Mouse (Mus musculus) MEL (cell line): ENCODE results near the gene Emg1. TPM values are rescaled to one million over a fixed set of nuclear protein-coding genes. Genes with fewer than 3 reads are reported as not detected.

Source experiments
- DNase-seq: peaks from one replicate; pipeline ENCODE4 v3.0.0; 2011; ENCODE audit warnings: low read depth, low spot score
- H3K27ac ChIP-seq: 2 replicates; pipeline ENCODE4 v1.5.1; 2012; ENCODE audit warnings: low read depth, mild to moderate bottlenecking, control low read depth, low read length, moderate library complexity; ENCODE audit not compliant: control insufficient read depth
- H3K27me3 ChIP-seq, 2 experiments: fragments of 150-350 bp in 1 of 2; sonication (generic) in 1 of 2; 2 replicates each; pipeline ENCODE4 v1.6.1; 2012; ENCODE audit warnings: low read length in 2 of 2, mild to moderate bottlenecking in 2 of 2, improper control_type of control experiment in 1 of 2, moderate library complexity in 1 of 2; ENCODE audit not compliant: insufficient read depth in 2 of 2, control insufficient read depth in 1 of 2
- H3K36me3 ChIP-seq, 2 experiments: 2 replicates each; pipeline ENCODE4 v1.6.1; 2012 to 2014; ENCODE audit warnings: low read length in 2 of 2, improper control_type of control experiment in 1 of 2, inconsistent platforms in 1 of 2, mild to moderate bottlenecking in 1 of 2; ENCODE audit not compliant: insufficient read depth in 2 of 2, control insufficient read depth in 1 of 2
- H3K4me1 ChIP-seq, 2 experiments: fragments of 150-350 bp in 1 of 2; sonication (generic) in 1 of 2; 2 replicates each; pipeline ENCODE4 v1.6.1; 2012; ENCODE audit warnings: low read length in 2 of 2, improper control_type of control experiment in 1 of 2, mild to moderate bottlenecking in 1 of 2; ENCODE audit not compliant: insufficient read depth in 2 of 2, control insufficient read depth in 1 of 2
- H3K4me3 ChIP-seq, 2 experiments: fragments of 150-350 bp in 1 of 2; sonication (generic) in 1 of 2; 2 replicates each; pipeline ENCODE4 v1.5.1; 2012; ENCODE audit warnings: low read depth in 2 of 2, low read length in 2 of 2, mild to moderate bottlenecking in 2 of 2, moderate library complexity in 2 of 2, control low read depth in 1 of 2, improper control_type of control experiment in 1 of 2; ENCODE audit not compliant: control insufficient read depth in 1 of 2, insufficient read depth in 1 of 2
- H3K79me2 ChIP-seq: 2 replicates; pipeline ENCODE4 v1.6.1; 2012; ENCODE audit warnings: mild to moderate bottlenecking, low read length, moderate library complexity; ENCODE audit not compliant: control insufficient read depth, poor library complexity, insufficient read depth
- H3K9ac ChIP-seq: 2 replicates; pipeline ENCODE4 v1.6.1; 2012; ENCODE audit warnings: low read depth, mild to moderate bottlenecking, control low read depth, low read length, moderate library complexity; ENCODE audit not compliant: control insufficient read depth, poor library complexity, severe bottlenecking
- H3K9me3 ChIP-seq: fragments of 150-350 bp; sonication (generic); replicated peaks from 2 replicates; pipeline ENCODE4 v1.6.1; 2012; ENCODE audit warnings: mild to moderate bottlenecking, low read length, improper control_type of control experiment, moderate library complexity; ENCODE audit not compliant: insufficient read depth
- BHLHE40 ChIP-seq: IDR thresholded peaks from 2 replicates; pipeline ENCODE4 v1.6.1; 2012; ENCODE audit warnings: low read depth, mild to moderate bottlenecking, inconsistent platforms, low read length, improper control_type of control experiment, borderline replicate concordance
- CHD1 ChIP-seq: IDR thresholded peaks from 2 replicates; pipeline ENCODE4 v1.6.1; 2012; ENCODE audit warnings: low read depth, mild to moderate bottlenecking, inconsistent platforms, low read length, improper control_type of control experiment
- CHD2 ChIP-seq: IDR thresholded peaks from 2 replicates; pipeline ENCODE4 v1.6.1; 2011; ENCODE audit warnings: low read length, improper control_type of control experiment
- CTCF ChIP-seq, 3 experiments: IDR thresholded peaks in 2 of 3; conservative IDR thresholded peaks in 1 of 3; 2 replicates each; pipeline ENCODE4 v1.5.1; 2011 to 2012; ENCODE audit warnings: low read length in 3 of 3, low read depth in 2 of 3, mild to moderate bottlenecking in 2 of 3, improper control_type of control experiment in 1 of 3, inconsistent platforms in 1 of 3, mixed read lengths in 1 of 3, moderate library complexity in 1 of 3; ENCODE audit not compliant: control insufficient read depth in 1 of 3, insufficient read depth in 1 of 3, poor library complexity in 1 of 3, severe bottlenecking in 1 of 3
- E2F4 ChIP-seq: IDR thresholded peaks from 2 replicates; pipeline ENCODE4 v1.6.1; 2011; ENCODE audit warnings: low read depth, low read length, improper control_type of control experiment, borderline replicate concordance
- ELF1 ChIP-seq: IDR thresholded peaks from 2 replicates; pipeline ENCODE4 v1.6.1; 2014; ENCODE audit warnings: low read depth, mild to moderate bottlenecking, inconsistent platforms, low read length, improper control_type of control experiment, moderate library complexity
- ETS1 ChIP-seq: IDR thresholded peaks from 2 replicates; pipeline ENCODE4 v1.6.1; 2012; ENCODE audit warnings: low read depth, mild to moderate bottlenecking, inconsistent platforms, low read length, improper control_type of control experiment, moderate library complexity
- GABPA ChIP-seq: IDR thresholded peaks from 2 replicates; pipeline ENCODE4 v1.6.1; 2012; ENCODE audit warnings: low read depth, mild to moderate bottlenecking, inconsistent platforms, low read length, improper control_type of control experiment, moderate library complexity
- HCFC1 ChIP-seq: IDR thresholded peaks from 2 replicates; pipeline ENCODE4 v1.6.1; 2012; ENCODE audit warnings: low read depth, mild to moderate bottlenecking, inconsistent platforms, low read length, improper control_type of control experiment, moderate library complexity
- JUND ChIP-seq: IDR thresholded peaks from 2 replicates; pipeline ENCODE4 v1.6.1; 2011; ENCODE audit warnings: low read depth, mild to moderate bottlenecking, improper control_type of control experiment, low read length
- KAT2A ChIP-seq: conservative IDR thresholded peaks from 2 replicates; pipeline ENCODE4 v1.6.1; 2012; ENCODE audit warnings: low read depth, low read length, improper control_type of control experiment, inconsistent platforms
- MAFK ChIP-seq: IDR thresholded peaks from 2 replicates; pipeline ENCODE4 v1.6.1; 2011; ENCODE audit warnings: low read depth, mild to moderate bottlenecking, low read length, improper control_type of control experiment, borderline replicate concordance
- MAX ChIP-seq: IDR thresholded peaks from 2 replicates; pipeline ENCODE4 v1.6.1; 2011; ENCODE audit warnings: low read length, improper control_type of control experiment
- MEF2A ChIP-seq: IDR thresholded peaks from 2 replicates; pipeline ENCODE4 v1.6.1; 2014; ENCODE audit warnings: low read depth, mild to moderate bottlenecking, inconsistent platforms, low read length, improper control_type of control experiment; ENCODE audit not compliant: poor library complexity, insufficient replicate concordance, severe bottlenecking; ENCODE audit errors: extremely low read depth
- MYB ChIP-seq: IDR thresholded peaks from 2 replicates; pipeline ENCODE4 v1.6.1; 2011; ENCODE audit warnings: mild to moderate bottlenecking, low read depth, low read length, improper control_type of control experiment
- NELFE ChIP-seq: IDR thresholded peaks from 2 replicates; pipeline ENCODE4 v1.6.1; 2011; ENCODE audit warnings: low read depth, low read length, improper control_type of control experiment
- NRF1 ChIP-seq: IDR thresholded peaks from 2 replicates; pipeline ENCODE4 v1.6.1; 2014; ENCODE audit warnings: low read depth, mild to moderate bottlenecking, inconsistent platforms, low read length, improper control_type of control experiment, moderate library complexity; ENCODE audit not compliant: poor library complexity, insufficient read depth, severe bottlenecking
- POLR2A ChIP-seq, 2 experiments: IDR thresholded peaks; 2 replicates each; pipeline ENCODE4 v1.6.1; 2011 to 2012; ENCODE audit warnings: low read length in 2 of 2, mild to moderate bottlenecking in 2 of 2, control low read depth in 1 of 2, improper control_type of control experiment in 1 of 2, low read depth in 1 of 2, moderate library complexity in 1 of 2; ENCODE audit not compliant: control insufficient read depth in 1 of 2, insufficient read depth in 1 of 2, poor library complexity in 1 of 2
- POLR2AphosphoS2 ChIP-seq: IDR thresholded peaks from 2 replicates; pipeline ENCODE4 v1.6.1; 2011; ENCODE audit warnings: low read length, improper control_type of control experiment
- POLR2AphosphoS5 ChIP-seq: IDR thresholded peaks from 2 replicates; pipeline ENCODE4 v1.6.1; 2012; ENCODE audit warnings: low read depth, borderline replicate concordance, mild to moderate bottlenecking, inconsistent platforms, low read length, moderate library complexity, mixed read lengths
- RAD21 ChIP-seq: IDR thresholded peaks from 2 replicates; pipeline ENCODE4 v1.6.1; 2011; ENCODE audit warnings: mild to moderate bottlenecking, low read depth, low read length, improper control_type of control experiment
- RCOR1 ChIP-seq: IDR thresholded peaks from 2 replicates; pipeline ENCODE4 v1.6.1; 2012; ENCODE audit warnings: low read depth, mild to moderate bottlenecking, inconsistent platforms, low read length, improper control_type of control experiment
- SMC3 ChIP-seq: IDR thresholded peaks from 2 replicates; pipeline ENCODE4 v1.6.1; 2011; ENCODE audit warnings: low read depth, low read length, improper control_type of control experiment
- TAL1 ChIP-seq: IDR thresholded peaks from 2 replicates; pipeline ENCODE4 v1.6.1; 2012; ENCODE audit warnings: mild to moderate bottlenecking, inconsistent platforms, low read length, moderate library complexity, mixed read lengths
- TCF12 ChIP-seq: IDR thresholded peaks from 2 replicates; pipeline ENCODE4 v1.6.1; 2014; ENCODE audit warnings: low read depth, mild to moderate bottlenecking, inconsistent platforms, low read length, improper control_type of control experiment, moderate library complexity
- UBTF ChIP-seq: IDR thresholded peaks from 2 replicates; pipeline ENCODE4 v1.6.1; 2012; ENCODE audit warnings: low read depth, mild to moderate bottlenecking, inconsistent platforms, low read length, improper control_type of control experiment, moderate library complexity, borderline replicate concordance; ENCODE audit not compliant: insufficient read depth
- USF2 ChIP-seq, 2 experiments: IDR thresholded peaks; 2 replicates each; pipeline ENCODE4 v1.6.1; 2011 to 2012; ENCODE audit warnings: improper control_type of control experiment in 2 of 2, low read length in 2 of 2, borderline replicate concordance in 1 of 2, inconsistent platforms in 1 of 2, low read depth in 1 of 2, mild to moderate bottlenecking in 1 of 2; ENCODE audit not compliant: insufficient read depth in 1 of 2
- ZC3H11A ChIP-seq: IDR thresholded peaks from 2 replicates; pipeline ENCODE4 v1.6.1; 2012; ENCODE audit warnings: low read depth, mild to moderate bottlenecking, inconsistent platforms, low read length, improper control_type of control experiment
- ZKSCAN1 ChIP-seq: IDR thresholded peaks from 2 replicates; pipeline ENCODE4 v1.6.1; 2012; ENCODE audit warnings: low read depth, mild to moderate bottlenecking, inconsistent platforms, low read length, improper control_type of control experiment, moderate library complexity
- ZMIZ1 ChIP-seq: IDR thresholded peaks from 2 replicates; pipeline ENCODE4 v1.6.1; 2012; ENCODE audit warnings: low read depth, mild to moderate bottlenecking, inconsistent platforms, low read length, improper control_type of control experiment, moderate library complexity
- polyA plus RNA-seq, 2 experiments: library from polyadenylated mRNA; stranded (reverse) in 1 of 2; unstranded in 1 of 2; fragments of >175 nt in 1 of 2; fragments of >200 nt in 1 of 2; gene quantifications; 2 replicates each; pipeline versions ENCODE4 v1.2.1 to v1.2.4; 2012; ENCODE audit warnings: low replicate concordance in 2 of 2, low read depth in 1 of 2; ENCODE audit not compliant: insufficient read length in 2 of 2, insufficient read depth in 1 of 2, missing spikeins in 1 of 2
- total RNA-seq: library from RNA; depleted of rRNA; stranded (reverse); fragments of 300-350 nt; gene quantifications from 2 replicates; pipeline ENCODE4 v1.2.3, GENCODE M21; 2012

The Emg1 gene
- total and polyA plus RNA-seq, 3 experiments = 346 to 391 TPM; not detected in 1

- no peak for TF ChIP-seq JUND
- TF ChIP-seq GABPA = no peak
- TF ChIP-seq HCFC1 = peak; percentile 53; the same call in 1 of the 2 replicates
- no peak for TF ChIP-seq ZKSCAN1
- TF ChIP-seq CHD2 = no peak
- TF ChIP-seq KAT2A = no peak
- TF ChIP-seq TCF12 = 0 out of 2 replicates have a peak, but pooled peaks have one; percentile 25
- TF ChIP-seq POLR2AphosphoS2 = no peak
- no peak for TF ChIP-seq CHD1
- no peak for TF ChIP-seq MYB
- TF ChIP-seq BHLHE40 = no peak
- peak; percentile 22 to 47; a peak in 2 of 4 replicates for TF ChIP-seq POLR2A (IDR thresholded peaks at IDR 0.05; ENCODE audit: control insufficient read depth in 1 of 2, insufficient read depth in 1 of 2, low read depth in 1 of 2, low read length in 2 of 2, poor library complexity in 1 of 2)
- no peak for TF ChIP-seq ETS1
- peak; percentile 26; the same call in 1 of the 2 replicates for TF ChIP-seq ZMIZ1
- TF ChIP-seq TAL1 = no peak
- TF ChIP-seq USF2 (IDR thresholded peaks at IDR 0.05; ENCODE audit: borderline replicate concordance in 1 of 2, insufficient read depth in 1 of 2, low read depth in 1 of 2, low read length in 2 of 2) = no peak
- no peak; the same call in 1 of the 2 replicates for TF ChIP-seq NELFE
- no peak for TF ChIP-seq ZC3H11A
- TF ChIP-seq MAX = no peak
- no peak for TF ChIP-seq POLR2AphosphoS5
- TF ChIP-seq RAD21 = no peak
- no peak for TF ChIP-seq NRF1
Measured at GRCm38 (mm10) chr6:124756652-124757350, 44.8 kb upstream of the Emg1 start (continued).

GRCm38 (mm10) chr6:124755831-124756595, 44.0 kb upstream of the Emg1 start, which contains the start of the genes Gm45234 and Atn1:
Gene Gm45234, minus strand, starts transcription at chr6:124756021.
Gene Atn1, minus strand, starts transcription at chr6:124756524.
- peak; percentile 75 for DNase-seq
- Histone ChIP-seq H3K4me1 (peaks cover 2 to 32% of the 10 kb centered on the region in 2 experiments; a peak in 3 of 4 replicates), H3K36me3 (peaks cover 0 to 2% of the 10 kb centered on the region in 2 experiments; a peak in 1 of 4 replicates), H3K9me3 (no peaks in the 10 kb centered on the region), H3K27me3 (no peaks in the 10 kb centered on the region), H3K4me3 (peak within 1 kb of the TSS; percentile 67 to 82), H3K9ac (peak within 1 kb of the TSS; percentile 91), H3K27ac (peak within 1 kb of the TSS; percentile 38), H3K79me2 (peaks cover 14% of the 10 kb centered on the region)
- TF ChIP-seq MYB (no peak), CTCF (IDR thresholded peaks at IDR 0.05 in 2 of 3, conservative IDR thresholded peaks at IDR 0.05 in 1 of 3; ENCODE audit: control insufficient read depth in 1 of 3, insufficient read depth in 1 of 3, low read depth in 2 of 3, low read length in 3 of 3, poor library complexity in 1 of 3, severe bottlenecking in 1 of 3) (0 out of 6 replicates have a peak, but pooled peaks of 1 of the 3 experiments have one; percentile 1), MEF2A (no peak), MAFK (no peak), SMC3 (no peak; the same call in 1 of the 2 replicates), ELF1 (no peak), ZKSCAN1 (no peak), RAD21 (no peak), E2F4 (no peak), HCFC1 (peak; percentile 42), UBTF (0 out of 2 replicates have a peak, but pooled peaks have one; percentile 12), RCOR1 (no peak), CHD2 (no peak)
